Mouse (Mus musculus) gonadal fat pad, adult 2 months (tissue): ENCODE data around the gene Klrb1a. TPM values are rescaled to one million over a fixed set of nuclear protein-coding genes. Genes with fewer than 3 reads are reported as not detected.
"Not testable (repeated sequence)": the region's sequence is repeated elsewhere in the genome, so short reads cannot be mapped to it uniquely, and the experiment has no call there.

ENCODE experiments used
- DNase-seq: peaks from one replicate; pipeline ENCODE4 v3.0.0-alpha.2; 2012; ENCODE audit warnings: low read depth
- polyA plus RNA-seq: library from polyadenylated mRNA; depleted of rRNA; stranded (reverse); fragments of >200 nt; gene quantifications from 2 replicates; pipeline ENCODE4 v1.2.3, GENCODE M21; 2012; rRNA removed

The Klrb1a gene
- 29.6 and 31.2 TPM in 2 replicates for polyA plus RNA-seq

GRCm38 (mm10) chr6:128623433-128623832 is at the start of gene Klrb1a:
Klrb1a (minus strand) TSS chr6:128623533.
- DNase-seq, result not testable (repeated sequence)

GRCm38 (mm10) chr6:128669936-128670335 is 46.6 kb upstream of the Klrb1a start:
- no peak for DNase-seq

GRCm38 (mm10) chr6:128662206-128662605 is 38.9 kb upstream of the Klrb1a start, which contains the start of gene Clec2h:
Clec2h (plus strand) TSS chr6:128662385.
- DNase-seq, result no peak

- DNase-seq, result no peak
Observed at GRCm38 (mm10) chr6:128661249-128661648, 37.9 kb upstream of the Klrb1a start.

GRCm38 (mm10) chr6:128652938-128653337 is 29.6 kb upstream of the Klrb1a start:
- DNase-seq, result no peak

GRCm38 (mm10) chr6:128650827-128651226 is 27.5 kb upstream of the Klrb1a start:
- DNase-seq, result not testable (repeated sequence)

GRCm38 (mm10) chr6:128650187-128650586 is 26.9 kb upstream of the Klrb1a start:
- DNase-seq, result no peak

- DNase-seq, result no peak
Observed at GRCm38 (mm10) chr6:128649681-128650080, 26.3 kb upstream of the Klrb1a start.

GRCm38 (mm10) chr6:128645708-128646107 is 22.4 kb upstream of the Klrb1a start:
- DNase-seq, result not testable (repeated sequence)

GRCm38 (mm10) chr6:128644694-128645093 is 21.4 kb upstream of the Klrb1a start:
- DNase-seq, result not testable (repeated sequence)

GRCm38 (mm10) chr6:128643999-128644398 is 20.7 kb upstream of the Klrb1a start:
- no peak for DNase-seq

- no peak for DNase-seq
Observed at GRCm38 (mm10) chr6:128641116-128641716, 17.9 kb upstream of the Klrb1a start.

- no peak for DNase-seq
Observed at GRCm38 (mm10) chr6:128640673-128641072, 17.3 kb upstream of the Klrb1a start.

GRCm38 (mm10) chr6:128630912-128631905 is 7.9 kb upstream of the Klrb1a start:
- DNase-seq, result not testable (repeated sequence)

GRCm38 (mm10) chr6:128629771-128630739 is 6.7 kb upstream of the Klrb1a start:
- DNase-seq, result not testable (repeated sequence)

- DNase-seq, result not testable (repeated sequence)
Observed at GRCm38 (mm10) chr6:128625246-128625645, 1.9 kb upstream of the Klrb1a start.

GRCm38 (mm10) chr6:128624425-128624824 is 1.1 kb upstream of the Klrb1a start:
- no peak for DNase-seq

- DNase-seq, result no peak
Observed at GRCm38 (mm10) chr6:128622733-128623132, 600 bp downstream of the Klrb1a start.

GRCm38 (mm10) chr6:128606350-128606749 is 17.0 kb downstream of the Klrb1a start:
- no peak for DNase-seq

GRCm38 (mm10) chr6:128604512-128604911 is 18.8 kb downstream of the Klrb1a start:
- no peak for DNase-seq

GRCm38 (mm10) chr6:128602463-128603201 is 20.7 kb downstream of the Klrb1a start:
- DNase-seq, result no peak
